Mouse (Mus musculus) thymus, postnatal 10 days (tissue): ENCODE data around the gene Rad51d.
"Not testable (repeated sequence)": the region's sequence is repeated elsewhere in the genome, so short reads cannot be mapped to it uniquely, and the experiment has no call there.

Experiments
- DNase-seq, 2 experiments: peaks; one replicate each; pipeline ENCODE4 v3.0.0; 2021; ENCODE audit warnings: low spot score in 2 of 2

Rad51d gene

GRCm38 (mm10) chr11:82890342-82890762 lies at the start of gene Rad51d:
Rad51d (minus strand) TSS chr11:82890614.
- DNase-seq = peak; percentile 92 to 98

GRCm38 (mm10) chr11:82933186-82933585 lies 42.8 kb upstream of the Rad51d start:
- DNase-seq = no peak

DNA sequence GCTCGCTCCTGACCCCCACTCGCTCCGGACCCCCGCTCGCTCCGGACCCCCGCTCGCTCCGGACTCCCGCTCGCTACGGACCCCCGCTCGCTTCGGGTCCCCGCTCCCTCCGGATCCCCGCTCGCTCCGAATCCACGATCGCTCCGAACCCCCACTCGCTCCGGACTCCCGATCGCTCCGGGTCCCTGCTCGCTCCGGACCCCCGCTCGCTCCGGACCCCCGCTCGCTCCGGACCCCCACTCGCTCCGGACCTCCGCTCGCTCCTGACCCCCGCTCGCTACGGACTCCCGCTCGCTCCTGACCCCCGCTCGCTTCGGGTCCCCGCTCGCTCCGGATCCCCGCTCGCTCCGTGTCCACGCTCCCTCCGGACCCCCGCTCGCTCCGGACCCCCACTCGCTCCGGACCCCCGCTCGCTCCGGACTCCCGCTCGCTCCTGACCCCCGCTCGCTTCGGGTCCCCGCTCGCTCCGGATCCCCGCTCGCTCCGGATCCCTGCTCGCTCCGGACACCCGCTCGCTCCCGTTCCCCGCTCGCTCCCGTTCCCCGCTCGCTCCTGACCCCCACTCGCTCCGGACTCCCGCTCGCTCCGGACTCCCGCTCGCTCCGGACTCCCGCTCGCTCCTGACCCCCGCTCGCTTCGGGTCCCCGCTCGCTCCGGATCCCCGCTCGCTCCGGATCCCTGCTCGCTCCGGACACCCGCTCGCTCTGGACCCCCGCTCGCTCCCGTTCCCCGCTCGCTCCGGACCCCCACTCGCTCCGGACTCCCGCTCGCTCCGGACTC lies 41.4 kb upstream of the Rad51d start:
- DNase-seq = not testable (repeated sequence)

DNA sequence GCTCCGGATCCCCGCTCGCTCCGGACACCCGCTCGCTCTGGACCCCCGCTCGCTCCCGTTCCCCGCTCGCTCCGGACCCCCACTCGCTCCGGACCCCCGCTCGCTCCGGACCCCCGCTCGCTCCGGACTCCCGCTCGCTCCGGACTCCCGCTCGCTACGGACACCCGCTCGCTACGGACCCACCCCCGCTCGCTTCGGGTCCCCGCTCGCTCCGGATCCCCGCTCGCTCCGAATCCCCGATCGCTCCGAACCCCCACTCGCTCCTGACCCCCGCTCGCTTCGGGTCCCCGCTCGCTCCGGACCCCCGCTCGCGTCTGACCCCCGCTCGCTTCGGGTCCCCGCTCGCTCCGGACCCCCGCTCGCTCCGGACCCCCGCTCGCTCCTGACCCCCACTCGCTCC lies 40.7 kb upstream of the Rad51d start:
- DNase-seq = not testable (repeated sequence)

GRCm38 (mm10) chr11:82930391-82930955 lies 40.1 kb upstream of the Rad51d start:
- DNase-seq = not testable (repeated sequence)

GRCm38 (mm10) chr11:82929633-82929950 lies 39.2 kb upstream of the Rad51d start:
- no peak for DNase-seq

- no peak for DNase-seq
These were observed 38.7 kb upstream of the Rad51d start for GRCm38 (mm10) chr11:82928897-82929632.

GRCm38 (mm10) chr11:82923910-82924309 lies 33.5 kb upstream of the Rad51d start:
- DNase-seq = not testable (repeated sequence)

DNA sequence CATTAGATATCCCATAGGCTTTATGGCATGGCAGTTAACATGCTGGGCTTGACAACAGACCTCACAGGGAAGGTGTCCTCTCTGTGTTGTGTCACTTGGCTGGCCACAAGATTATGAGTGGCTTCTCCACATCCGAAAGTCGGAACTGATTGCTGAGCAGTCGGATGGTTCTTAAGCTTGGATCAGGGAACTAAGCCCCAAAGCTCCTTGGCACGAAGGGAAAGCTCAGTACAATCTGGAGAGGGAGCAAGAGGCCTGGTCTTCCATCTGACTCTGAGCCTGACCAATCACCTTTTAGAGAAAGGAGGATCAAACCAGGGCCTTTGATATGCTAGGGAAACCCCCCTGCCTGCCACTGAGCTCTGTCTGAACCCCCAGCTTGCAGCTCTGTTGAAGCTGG lies 31.3 kb upstream of the Rad51d start:
- no peak for DNase-seq

- DNase-seq = no peak
These were observed 30.4 kb upstream of the Rad51d start for GRCm38 (mm10) chr11:82920768-82921167.

- DNase-seq = peak; percentile 36 to 80
These were observed 24.4 kb upstream of the Rad51d start for GRCm38 (mm10) chr11:82914711-82915352.

DNA sequence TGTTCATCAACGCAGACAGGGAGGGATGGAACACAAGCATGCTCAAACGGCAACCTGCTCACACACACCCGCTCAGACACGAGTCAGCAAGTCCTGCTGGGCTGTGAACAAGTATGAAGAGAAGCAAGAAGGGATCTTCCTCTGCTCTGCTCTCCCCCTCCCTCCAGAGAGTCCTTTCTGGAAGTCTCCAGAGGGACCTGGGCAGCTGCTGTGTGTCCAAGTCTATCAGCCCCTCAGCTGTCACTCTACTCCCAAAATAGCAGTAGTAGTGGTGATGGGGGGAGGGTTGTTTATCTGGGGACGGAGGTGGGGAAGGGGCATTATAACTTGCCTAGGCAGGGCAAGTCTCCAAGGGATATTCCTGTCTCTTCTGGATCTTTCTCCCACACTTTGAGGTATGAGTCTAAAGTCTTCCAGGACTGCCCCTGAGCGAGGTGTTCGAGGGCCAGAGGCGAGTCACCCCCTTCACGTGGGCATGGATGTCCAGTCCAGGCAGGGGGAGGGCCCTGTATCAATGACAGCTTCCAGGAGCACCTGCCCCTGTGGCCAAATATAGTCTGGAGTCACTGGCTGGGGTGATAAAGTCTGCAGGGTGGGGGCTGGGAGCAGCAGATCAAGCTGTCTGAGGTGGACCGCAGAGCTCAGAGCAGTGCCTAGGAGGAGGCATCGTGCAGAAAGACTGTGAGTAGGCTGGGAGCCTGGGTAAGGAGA lies 20.4 kb upstream of the Rad51d start:
- no peak for DNase-seq

DNA sequence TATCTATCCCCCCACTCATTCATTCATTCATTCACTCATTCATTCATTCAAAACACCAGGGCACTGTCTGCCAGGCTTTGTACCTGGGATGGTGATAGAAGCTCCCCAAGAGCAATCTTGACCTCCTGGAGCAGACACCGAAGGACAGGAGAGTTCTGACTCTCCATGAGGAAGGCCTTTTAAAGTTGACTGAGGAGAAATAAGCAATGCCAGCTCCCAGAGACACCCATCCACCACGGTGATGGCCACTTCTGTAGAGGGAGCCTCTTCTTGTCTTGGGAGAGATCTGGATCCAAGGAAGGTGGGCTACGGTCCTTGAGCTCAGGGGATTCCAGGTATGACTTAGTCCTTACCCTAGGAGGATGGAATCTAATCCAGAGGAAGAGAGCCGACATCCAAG lies 19.8 kb upstream of the Rad51d start, which contains the start of gene Unc45b:
Gene Unc45b (plus strand): TSS at position 301 of the 400 bp plus-strand sequence.
- no peak for DNase-seq

DNA sequence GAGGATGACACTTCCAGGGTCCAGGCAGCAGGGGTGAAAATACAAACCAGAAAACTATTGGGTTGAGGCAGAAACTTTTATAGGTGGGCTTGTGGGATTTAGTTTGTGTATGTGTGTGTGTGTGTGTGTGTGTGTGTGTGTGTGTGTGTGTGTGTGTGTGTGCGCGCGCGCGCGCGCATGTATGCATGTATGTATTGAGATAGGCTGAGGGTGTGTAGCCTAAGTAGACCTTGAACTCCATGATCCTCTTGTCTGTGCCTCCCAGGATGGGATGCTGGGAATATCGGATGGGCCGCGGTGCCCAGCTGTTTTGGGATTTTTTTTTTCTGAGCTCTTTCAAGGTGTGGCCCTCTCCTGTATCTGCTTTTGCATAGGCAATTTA lies 18.2 kb upstream of the Rad51d start:
- no peak for DNase-seq

DNA sequence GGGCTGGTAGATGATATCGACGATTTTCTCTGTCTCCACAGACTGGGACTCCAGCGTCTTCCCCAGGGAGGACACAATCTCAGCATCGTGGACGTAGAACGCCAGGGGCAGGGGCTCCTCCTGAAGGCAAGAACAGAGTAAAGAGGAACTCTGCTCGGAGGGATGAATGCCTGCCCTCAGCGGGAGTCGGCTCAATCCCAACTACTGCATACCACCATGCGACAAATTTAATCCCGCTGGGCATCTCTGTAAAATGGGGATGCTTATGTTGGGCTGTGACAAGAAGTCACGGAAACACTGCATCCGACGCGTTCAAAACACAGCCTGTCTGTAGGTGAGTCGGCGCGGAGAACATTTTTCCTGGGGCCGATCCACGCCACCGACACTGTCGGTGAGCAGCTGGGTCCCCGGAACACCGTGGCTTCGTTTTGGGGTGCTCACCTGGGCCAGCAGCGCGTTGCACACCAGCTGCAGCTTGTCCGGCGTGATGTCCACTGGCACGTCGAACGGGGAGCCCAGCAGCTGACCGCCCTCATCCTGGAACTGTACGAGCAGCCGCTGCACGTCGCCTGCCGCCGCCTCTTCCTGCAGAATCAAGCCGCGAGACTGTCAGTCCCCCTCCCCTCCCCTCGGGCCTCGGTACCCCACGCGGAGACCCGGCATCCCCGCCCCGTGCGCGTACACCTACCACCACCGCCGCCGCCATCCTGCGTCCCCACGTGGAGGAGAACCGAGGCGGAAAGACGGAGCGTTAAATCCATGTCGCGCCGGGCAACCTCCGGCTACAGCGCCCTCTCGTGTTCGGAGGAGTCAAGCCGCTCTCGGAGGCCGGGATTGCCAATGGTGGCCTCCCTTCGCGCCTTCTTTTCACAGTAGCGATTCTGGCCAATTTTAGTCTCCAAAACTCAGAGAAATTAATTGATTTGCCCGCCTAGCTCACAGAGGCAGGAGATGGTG lies 17.5 kb upstream of the Rad51d start, which contains the start of gene Nle1:
Gene Nle1 (minus strand): TSS at position 761 of the 957 bp plus-strand sequence.
- peak; percentile 91 to 98 for DNase-seq

DNA sequence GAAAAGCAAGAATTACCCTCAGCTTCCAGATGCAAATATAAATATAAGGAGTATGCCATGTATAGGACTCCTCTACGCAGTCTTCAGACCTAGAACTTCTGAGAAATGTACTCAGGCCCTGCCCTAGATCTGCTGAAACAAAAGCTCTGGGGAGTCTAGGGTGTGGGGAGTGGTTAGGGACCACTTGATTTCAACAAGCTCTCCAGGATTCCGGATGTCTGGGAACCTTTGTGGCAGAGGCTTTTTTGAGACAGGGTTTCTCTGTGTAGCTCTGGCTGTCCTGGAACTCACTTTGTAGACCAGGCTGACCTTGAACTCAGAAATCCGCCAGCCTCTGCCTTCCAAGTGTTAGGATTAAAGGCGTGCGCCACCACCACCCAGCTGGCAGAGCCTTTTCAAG lies 15.4 kb upstream of the Rad51d start:
- DNase-seq = no peak

- no peak for DNase-seq
These were observed 14.5 kb upstream of the Rad51d start for GRCm38 (mm10) chr11:82904952-82905351.

DNA sequence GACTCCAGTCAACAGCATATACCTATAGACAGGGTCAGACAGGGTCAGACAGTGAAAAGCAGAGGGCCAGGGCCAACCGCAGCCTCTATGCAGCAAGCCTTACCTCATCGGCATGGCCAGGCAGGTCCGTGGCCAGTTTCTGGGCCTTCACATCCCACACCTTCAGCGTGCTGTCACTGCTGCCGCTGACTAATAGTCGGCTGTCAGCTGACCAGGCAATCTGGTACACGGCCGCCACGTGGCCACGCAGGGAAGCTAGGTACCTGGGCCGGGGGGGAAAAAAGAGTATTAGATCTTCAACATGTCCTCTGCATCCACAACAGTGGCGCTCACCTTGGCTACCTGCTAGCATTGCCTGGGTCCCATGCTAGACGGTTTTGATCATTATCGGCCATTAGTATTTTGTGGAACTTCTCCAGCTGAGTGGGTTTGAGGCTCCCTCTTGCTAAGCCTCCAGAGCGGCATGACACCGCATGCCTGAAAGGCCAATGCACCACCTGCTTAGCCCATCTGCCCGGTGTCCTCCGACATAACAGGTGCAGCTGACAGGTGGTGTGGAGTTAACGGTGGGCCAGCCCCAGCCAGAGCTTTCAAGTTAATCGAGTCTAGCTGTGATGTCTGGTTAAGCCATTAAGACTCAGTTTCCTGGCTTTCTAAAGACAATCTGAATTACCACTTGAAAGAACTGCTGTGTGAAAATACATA lies 11.3 kb upstream of the Rad51d start:
- no peak for DNase-seq

GRCm38 (mm10) chr11:82899720-82900119 lies 9.3 kb upstream of the Rad51d start:
- DNase-seq = no peak

DNA sequence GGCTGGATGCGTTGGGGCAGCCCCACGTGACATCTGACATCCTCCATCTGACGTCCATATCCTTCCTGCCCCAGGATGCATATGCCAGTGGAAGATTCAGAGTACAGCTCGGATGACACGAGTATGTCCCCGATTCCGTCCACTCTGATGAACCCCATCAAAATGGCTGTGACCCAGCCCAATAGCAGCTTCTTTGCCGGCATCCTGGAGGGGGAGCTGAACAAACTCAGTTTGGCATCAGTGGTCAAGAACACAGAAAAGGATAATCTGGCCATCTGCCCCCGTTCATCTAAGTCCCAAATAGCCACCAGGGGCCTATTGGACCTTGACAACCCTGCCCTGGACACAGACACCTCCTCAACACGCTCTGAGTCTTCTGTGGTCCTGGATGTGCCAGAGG lies 7.1 kb upstream of the Rad51d start:
- DNase-seq = no peak
